ENCODE assay signal across 16 mouse cellular contexts in the genomic region with DNA sequence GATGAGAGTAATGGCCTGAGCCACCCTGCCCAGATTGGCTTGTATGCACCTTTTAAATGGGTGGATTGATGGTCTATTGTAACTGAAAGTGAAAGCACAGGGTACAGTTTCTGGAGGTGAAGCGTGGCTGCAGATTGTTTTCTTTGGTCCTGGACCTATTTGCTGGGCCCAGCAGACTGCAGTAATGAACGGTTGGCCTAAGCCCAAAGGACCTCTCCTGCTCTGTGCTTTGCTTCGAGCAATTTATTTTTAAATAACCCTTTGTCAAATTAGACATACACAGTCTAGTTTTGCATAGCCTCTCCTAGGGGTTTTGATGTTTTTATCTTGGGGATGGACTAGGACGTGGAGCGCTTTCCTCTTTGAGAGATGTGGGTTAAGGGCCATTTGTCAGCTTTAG.
DNase-seq lines count a peak whose midpoint lies in the region; ATAC-seq lines count a peak whose summit lies in the region.
"Had no signal": no experiment of that assay in that cellular context is flagged by ENCODE, and none has a peak within 500 bp of the region (broad histone marks: within the 10 kb centered on the region; RNA-seq: fewer than 3 reads in every experiment).

No protein-coding gene starts in this region.

- peak; percentile 8 to 46 for DNase-seq in adrenal gland, adult (ENCODE audit: inconsistent age in 2 of 2, low spot score in 1 of 2)
- DNase-seq in adrenal gland, postnatal 4 days (ENCODE audit: low spot score in 2 of 2), result no peak
- DNase-seq in heart, adult 8-10 months (ENCODE audit: low spot score), result peak; percentile 11
- peak; percentile 17 for DNase-seq in midbrain, embryonic 11.5 days (ENCODE audit: low spot score, missing footprints)
- DNase-seq in frontal cortex, postnatal 25 days (ENCODE audit: low spot score in 2 of 2), result no peak
- DNase-seq: cerebellum, postnatal 25 days; kidney, adult 8-10 months; lung, adult 18-20 months; right cerebral cortex, postnatal 14 days had no signal

- no peaks in the 10 kb centered on the region for H3K4me1 ChIP-seq in heart, embryonic 11.5 days (ENCODE audit: control insufficient read depth, insufficient read depth, low read length)
- no peaks in the 10 kb centered on the region for H3K4me1 ChIP-seq in midbrain, embryonic 11.5 days (ENCODE audit: control insufficient read depth, insufficient read depth, low read length)
- H3K4me1 ChIP-seq in midbrain, embryonic 13.5 days (replicated peaks), result no peaks in the 10 kb centered on the region
- H3K4me1 ChIP-seq in limb, embryonic 15.5 days, result peaks cover 14% of the 10 kb centered on the region; the same call in 1 of the 2 replicates
- H3K4me1 ChIP-seq: midbrain, embryonic 15.5 days had no signal

- WGBS in heart, embryonic 11.5 days (ENCODE audit: insufficient replicate concordance), result 65% methylated on average over 5 of the region's 5 CpGs
- 78% methylated on average over 5 of the region's 5 CpGs for WGBS in midbrain, embryonic 11.5 days
- WGBS in midbrain, embryonic 13.5 days, result 71% methylated on average over 5 of the region's 5 CpGs
- WGBS in limb, embryonic 15.5 days, result 49% methylated on average over 5 of the region's 5 CpGs

- ATAC-seq in heart, embryonic 11.5 days (replicated peaks; ENCODE audit: insufficient number of reproducible peaks, low FRiP score, low TSS enrichment), result no peak
- no peak for ATAC-seq in midbrain, embryonic 11.5 days (ENCODE audit: low FRiP score)
- ATAC-seq in midbrain, embryonic 13.5 days, result no peak
- ATAC-seq in limb, embryonic 15.5 days (ENCODE audit: insufficient number of reproducible peaks, low FRiP score, low TSS enrichment, low read depth), result no peak
- ATAC-seq: hindbrain, embryonic 16.5 days; midbrain, embryonic 15.5 days had no signal

- no peak overlapping the region for H3K27ac ChIP-seq in heart, embryonic 11.5 days (ENCODE audit: low read depth, low read length)
- no peak overlapping the region for H3K27ac ChIP-seq in midbrain, embryonic 11.5 days (ENCODE audit: low read depth, low read length)
- H3K27ac ChIP-seq in midbrain, embryonic 13.5 days, result no peak overlapping the region
- H3K27ac ChIP-seq in limb, embryonic 15.5 days, result peak overlapping the region; percentile 13; the same call in 1 of the 2 replicates
- H3K27ac ChIP-seq: heart, embryonic 13.5 days; macrophage; midbrain, embryonic 15.5 days had no signal

- no peaks in the 10 kb centered on the region for H3K27me3 ChIP-seq in heart, embryonic 11.5 days (ENCODE audit: control insufficient read depth, insufficient read depth, low read length)
- H3K27me3 ChIP-seq in midbrain, embryonic 11.5 days (ENCODE audit: control insufficient read depth, insufficient read depth, low read length), result no peaks in the 10 kb centered on the region
- no peaks in the 10 kb centered on the region for H3K27me3 ChIP-seq in midbrain, embryonic 13.5 days
- H3K27me3 ChIP-seq in limb, embryonic 15.5 days, result no peaks in the 10 kb centered on the region
- H3K27me3 ChIP-seq: heart, embryonic 13.5 days; midbrain, embryonic 15.5 days had no signal

- H3K9ac ChIP-seq in heart, embryonic 11.5 days (ENCODE audit: low read depth, low read length), result no peak overlapping the region
- H3K9ac ChIP-seq in midbrain, embryonic 11.5 days (ENCODE audit: low read length), result no peak overlapping the region
- no peak overlapping the region for H3K9ac ChIP-seq in midbrain, embryonic 13.5 days (replicated peaks)
- H3K9ac ChIP-seq in limb, embryonic 15.5 days, result no peak overlapping the region
- H3K9ac ChIP-seq: heart, embryonic 13.5 days; midbrain, embryonic 15.5 days had no signal

- no peak overlapping the region for H3K4me3 ChIP-seq in heart, embryonic 11.5 days (ENCODE audit: low read depth, low read length)
- no peak overlapping the region for H3K4me3 ChIP-seq in midbrain, embryonic 11.5 days (ENCODE audit: low read depth, low read length)
- H3K4me3 ChIP-seq in midbrain, embryonic 13.5 days (replicated peaks), result no peak overlapping the region
- no peak overlapping the region for H3K4me3 ChIP-seq in limb, embryonic 15.5 days
- H3K4me3 ChIP-seq: heart, embryonic 13.5 days; midbrain, embryonic 15.5 days had no signal

- no peaks in the 10 kb centered on the region for H3K9me3 ChIP-seq in heart, embryonic 11.5 days (replicated peaks; ENCODE audit: control insufficient read depth, low read length)
- no peaks in the 10 kb centered on the region for H3K9me3 ChIP-seq in midbrain, embryonic 11.5 days (ENCODE audit: control insufficient read depth, low read length)
- no peaks in the 10 kb centered on the region for H3K9me3 ChIP-seq in midbrain, embryonic 13.5 days
- H3K9me3 ChIP-seq in limb, embryonic 15.5 days, result no peaks in the 10 kb centered on the region
- H3K9me3 ChIP-seq: heart, embryonic 13.5 days; midbrain, embryonic 15.5 days had no signal

- no peak overlapping the region for H3K4me2 ChIP-seq in heart, embryonic 11.5 days
- H3K4me2 ChIP-seq in midbrain, embryonic 11.5 days, result no peak overlapping the region
- no peak overlapping the region for H3K4me2 ChIP-seq in midbrain, embryonic 13.5 days (replicated peaks)
- 0 out of 2 replicates have a peak overlapping the region, but pooled peaks have one; percentile 5 for H3K4me2 ChIP-seq in limb, embryonic 15.5 days
- H3K4me2 ChIP-seq: heart, embryonic 13.5 days; midbrain, embryonic 15.5 days had no signal

- H3K36me3 ChIP-seq in heart, embryonic 11.5 days (ENCODE audit: control insufficient read depth, insufficient read depth, low read length), result no peaks in the 10 kb centered on the region
- no peaks in the 10 kb centered on the region for H3K36me3 ChIP-seq in midbrain, embryonic 11.5 days (ENCODE audit: control insufficient read depth, insufficient read depth, low read length)
- H3K36me3 ChIP-seq in midbrain, embryonic 13.5 days, result no peaks in the 10 kb centered on the region
- H3K36me3 ChIP-seq in limb, embryonic 15.5 days, result no peaks in the 10 kb centered on the region
- H3K36me3 ChIP-seq: heart, embryonic 13.5 days; midbrain, embryonic 15.5 days had no signal

Comparison
In these comparisons a context has a peak if more than half of its experiments do, and no peak if none do; other contexts are left out.
1. DNase-seq: peak in adrenal gland, adult (2 of 2), heart, adult 8-10 months (single experiment) and midbrain, embryonic 11.5 days (single experiment); none in adrenal gland, postnatal 4 days (0 of 2) and frontal cortex, postnatal 25 days (0 of 2).